ENCODE assay signal across 8 mouse cellular contexts in genomic region chr9:21592703-21593121, GRCm38 (mm10). TPM values are rescaled to one million over a fixed set of nuclear protein-coding genes. Genes with fewer than 3 reads are reported as not detected.
DNase-seq lines count a peak whose midpoint lies in the region; ATAC-seq and TF ChIP-seq lines count a peak whose summit lies in the region.

Gene Timm29, plus strand, starts transcription at chr9:21592722.
Gene Yipf2, minus strand, starts transcription at chr9:21592828.

- WGBS in forebrain, embryonic 15.5 days: 0% methylated on average over 30 of the region's 30 CpGs
- WGBS in lung, adult 2 months: under 1% methylated on average over 30 of the region's 30 CpGs

- no peak for TF ChIP-seq CTCF in lung, adult 2 months (IDR thresholded peaks at IDR 0.05; ENCODE audit: insufficient read depth, low read length)

- peaks cover 0 to 5% of the 10 kb centered on the region in 2 experiments; a peak in 1 of 4 replicates for H3K4me1 ChIP-seq in ES-E14 (ENCODE audit: control insufficient read depth in 2 of 2, insufficient read depth in 2 of 2, low read length in 2 of 2, poor library complexity in 1 of 2)
- peaks cover 32% of the 10 kb centered on the region for H3K4me1 ChIP-seq in forebrain, embryonic 15.5 days
- peaks cover 7% of the 10 kb centered on the region; the same call in 1 of the 2 replicates for H3K4me1 ChIP-seq in lung, adult 2 months (ENCODE audit: control insufficient read depth, insufficient read depth, low read length)

- peaks cover 24% of the 10 kb centered on the region for H3K36me3 ChIP-seq in ES-E14 (ENCODE audit: control insufficient read depth, insufficient read depth, low read length, poor library complexity, severe bottlenecking)
- H3K36me3 ChIP-seq in forebrain, embryonic 15.5 days: peaks cover 43% of the 10 kb centered on the region

- peak within 1 kb of the TSS; percentile 87 for H3K4me2 ChIP-seq in forebrain, embryonic 15.5 days (replicated peaks)

- peak within 1 kb of the TSS; percentile 17; the same call in 1 of the 2 replicates for H3K27ac ChIP-seq in ES-E14 (ENCODE audit: insufficient read depth, low read depth, low read length, poor library complexity, severe bottlenecking)
- peak within 1 kb of the TSS; percentile 92 for H3K27ac ChIP-seq in forebrain, embryonic 15.5 days (replicated peaks)

- intact Hi-C loops in heart, postnatal 25 days (cut with DNase I): loop anchor here (2.0 to 5.0 kb wide), 2 partner anchors 24 to 45 kb away; partner anchors contain the start of genes Carm1 and Smarca4

- H3K9me3 ChIP-seq in ES-E14 (ENCODE audit: control insufficient read depth, insufficient read depth, low read depth, low read length): no peaks in the 10 kb centered on the region
- no peaks in the 10 kb centered on the region for H3K9me3 ChIP-seq in forebrain, embryonic 15.5 days

- peak; percentile 93 for ATAC-seq in forebrain, embryonic 15.5 days (replicated peaks)
- peak; percentile 69 for ATAC-seq in neutrophil, adult 5-6 weeks (ENCODE audit: extremely low read depth, insufficient number of reproducible peaks, low FRiP score, poor library complexity, severe bottlenecking)

- peak; percentile 98 for DNase-seq in ES-E14 (ENCODE audit: low read depth, low spot score)
- DNase-seq in cerebellum, adult 11-12 months: peak; percentile 93
- DNase-seq in heart, postnatal 25 days (ENCODE audit: low spot score): peak; percentile 80
- DNase-seq in layer of hippocampus, adult 18-20 months (ENCODE audit: low spot score in 2 of 2): peak; percentile 90 to 97
- peak; percentile 88 for DNase-seq in lung, adult 2 months
- peak; percentile 77 to 85 for DNase-seq in thymus, adult 18-20 months

- peak; percentile 69; the same call in 1 of the 2 replicates for TF ChIP-seq POLR2A in lung, adult 2 months (IDR thresholded peaks at IDR 0.05; ENCODE audit: borderline replicate concordance, extremely low read depth, low read depth, low read length)

- H3K4me3 ChIP-seq in ES-E14 (ENCODE audit: insufficient read depth in 1 of 2, low read depth in 1 of 2, low read length in 2 of 2, poor library complexity in 1 of 2, severe bottlenecking in 1 of 2): peak within 1 kb of the TSS; percentile 83 to 94
- H3K4me3 ChIP-seq in forebrain, embryonic 15.5 days: peak within 1 kb of the TSS; percentile 100
- peak within 1 kb of the TSS; percentile 84 for H3K4me3 ChIP-seq in lung, adult 2 months (replicated peaks; ENCODE audit: extremely low read depth, low read depth, low read length)

- peak within 1 kb of the TSS; percentile 91 for H3K9ac ChIP-seq in ES-E14 (ENCODE audit: insufficient read depth, low read depth, low read length, poor library complexity, severe bottlenecking)
- peak within 1 kb of the TSS; percentile 89 for H3K9ac ChIP-seq in forebrain, embryonic 15.5 days (replicated peaks)

- H3K27me3 ChIP-seq in forebrain, embryonic 15.5 days: no peaks in the 10 kb centered on the region

- in situ Hi-C loops in ES-E14 (cut with MboI; ENCODE audit: low sequenced_read_pairs in 2 of 2, unreplicated experiment in 2 of 2): no loop called here

TF ChIP-seq in ES-E14, 5 proteins besides CTCF, POLR2A, EP300 and RAD21:
- TF ChIP-seq ZC3H11A (IDR thresholded peaks at IDR 0.05; ENCODE audit: borderline replicate concordance, low read depth, low read length) (no peak), HCFC1 (IDR thresholded peaks at IDR 0.05; ENCODE audit: borderline replicate concordance, insufficient read depth, low read length) (peak; percentile 97), MAFK (IDR thresholded peaks at IDR 0.05; ENCODE audit: insufficient read depth, low read depth, low read length) (no peak), CHD2 (IDR thresholded peaks at IDR 0.05; ENCODE audit: low read depth, low read length) (peak; percentile 77)
TF ChIP-seq in ES-E14: peak in this region for 2.

RNA-seq across cellular contexts. Expression of gene Timm29, which starts in this region (rescaled TPM):
- total RNA-seq in ES-E14 (2012; rRNA removed): 22.6 and 24.7 TPM in 2 replicates
- polyA plus RNA-seq in forebrain, embryonic 15.5 days (2015; fragmentation: Nextera tagmentation; extraction: Ambion mirVana): 58.8 and 61.2 TPM in 2 replicates
- total RNA-seq in heart, postnatal 25 days (2021): 10 to 100 TPM; 52.2 to 55.9 TPM
- total RNA-seq in layer of hippocampus, adult 18-20 months (2021): 10 to 100 TPM; 61.7 to 63.6 TPM
- polyA plus RNA-seq in lung, adult 2 months (2012; rRNA removed): 23.6 and 24.3 TPM in 2 replicates
- 23.7 and 28.5 TPM in 2 replicates for total RNA-seq in neutrophil, adult 5-6 weeks (2017)

RNA-seq across cellular contexts. Expression of gene Yipf2, which starts in this region (rescaled TPM):
- 22.8 and 23.6 TPM in 2 replicates for total RNA-seq in ES-E14 (2012; rRNA removed)
- 23.1 and 23.7 TPM in 2 replicates for polyA plus RNA-seq in forebrain, embryonic 15.5 days (2015; fragmentation: Nextera tagmentation; extraction: Ambion mirVana)
- total RNA-seq in heart, postnatal 25 days (2021): 1 to 10 TPM; 6.9 to 7.1 TPM
- 10 to 100 TPM; 19.5 to 20.0 TPM for total RNA-seq in layer of hippocampus, adult 18-20 months (2021)
- polyA plus RNA-seq in lung, adult 2 months (2012; rRNA removed): 47.8 and 58.7 TPM in 2 replicates
- 8.1 and 11.1 TPM in 2 replicates for total RNA-seq in neutrophil, adult 5-6 weeks (2017)

Comparison
In these comparisons a context has a peak if more than half of its experiments do, and no peak if none do; other contexts are left out.
1. Peak in every context shown above with its lines: DNase-seq, ATAC-seq, H3K4me3 ChIP-seq and H3K27ac ChIP-seq.